Mouse (Mus musculus) liver, embryonic 14.5 days (tissue): ENCODE data around the gene Pfkfb4. TPM values are rescaled to one million over a fixed set of nuclear protein-coding genes. Genes with fewer than 3 reads are reported as not detected.
A peak's percentile ranks its signal among the peaks of the same experiment; 100 is the strongest.

Source experiments
- ATAC-seq: fragments of 200-750 bp; cut with Nextera tagmentation; 2 replicates; pipeline ENCODE4 v1.8.0; 2017; ENCODE audit warnings: moderate number of reproducible peaks, mild to moderate bottlenecking, moderate library complexity; ENCODE audit not compliant: insufficient read depth
- DNase-seq, 3 experiments: peaks; one replicate each; pipeline ENCODE4 v3.0.0-alpha.2; 2012 to 2013; ENCODE audit warnings: low read depth in 3 of 3, low spot score in 3 of 3
- H3K27ac ChIP-seq: fragments of 300-500 bp; sonication (generic); 2 replicates; pipeline ENCODE4 v1.5.1; 2014; ENCODE audit warnings: moderate library complexity, mild to moderate bottlenecking, control low read depth, inconsistent platforms
- H3K27me3 ChIP-seq: fragments of 300-500 bp; sonication (generic); 2 replicates; pipeline ENCODE4 v1.6.1; 2014; ENCODE audit warnings: mild to moderate bottlenecking, low read length, moderate library complexity; ENCODE audit not compliant: control insufficient read depth, insufficient read depth
- H3K36me3 ChIP-seq: fragments of 300-500 bp; sonication (generic); replicated peaks from 2 replicates; pipeline ENCODE4 v1.6.1; 2014; ENCODE audit warnings: low read depth; ENCODE audit not compliant: control insufficient read depth, insufficient read depth
- H3K4me1 ChIP-seq, 2 experiments: fragments of 200-500 bp in 1 of 2; fragments of 300-500 bp in 1 of 2; sonication (generic) in 1 of 2; replicated peaks; 2 replicates each; pipeline ENCODE4 v1.6.1; 2012 to 2014; ENCODE audit warnings: antibody characterized with exemption in 1 of 2, inconsistent platforms in 1 of 2, low read length in 1 of 2; ENCODE audit not compliant: control insufficient read depth in 2 of 2, insufficient read depth in 2 of 2
- H3K4me2 ChIP-seq: fragments of 300-500 bp; sonication (generic); 2 replicates; pipeline ENCODE4 v1.6.1; 2014; ENCODE audit warnings: low read depth, mild to moderate bottlenecking, control low read depth, moderate library complexity
- H3K4me3 ChIP-seq, 2 experiments: fragments of 200-500 bp in 1 of 2; fragments of 300-500 bp in 1 of 2; sonication (generic) in 1 of 2; 2 replicates each; pipeline ENCODE4 v1.5.1; 2012 to 2014; ENCODE audit warnings: low read depth in 2 of 2, low read length in 2 of 2, mild to moderate bottlenecking in 2 of 2, control low read depth in 1 of 2, inconsistent platforms in 1 of 2, moderate library complexity in 1 of 2; ENCODE audit not compliant: insufficient read depth in 1 of 2
- H3K9ac ChIP-seq: fragments of 300-500 bp; sonication (generic); replicated peaks from 2 replicates; pipeline ENCODE4 v1.6.1; 2014; ENCODE audit warnings: mild to moderate bottlenecking, control low read depth, moderate library complexity
- H3K9me3 ChIP-seq: fragments of 300-500 bp; sonication (generic); 2 replicates; pipeline ENCODE4 v1.6.1; 2016; ENCODE audit warnings: low read length, mixed read lengths; ENCODE audit not compliant: control insufficient read depth
- CTCF ChIP-seq: IDR thresholded peaks from 2 replicates; pipeline ENCODE4 v1.5.1; 2016; ENCODE audit warnings: antibody characterized with exemption, low read depth, control low read depth
- EP300 ChIP-seq: IDR thresholded peaks from 2 replicates; pipeline ENCODE4 v1.6.1; 2016; ENCODE audit warnings: antibody characterized with exemption, low read depth
- whole genome bisulfite sequencing: fragments of 180-500 bp; shearing (Covaris S2); extraction: QIAGEN DNeasy Blood & Tissue Kit; methylation state at CpG from one replicate; pipeline ENCODE4 v1.1.7; 2014; ENCODE audit not compliant: insufficient replicate concordance; 5-methylcytosine and 5-hydroxymethylcytosine counted together
- polyA plus RNA-seq, 2 experiments: library from polyadenylated mRNA; depleted of rRNA in 1 of 2; stranded (reverse) in 1 of 2; unstranded in 1 of 2; fragments of >200 nt; fragmentation: Nextera tagmentation in 1 of 2; extraction: Ambion mirVana in 1 of 2; gene quantifications; 2 replicates each; pipeline versions ENCODE4 v1.2.1 to v1.2.3; 2012 to 2014

Pfkfb4 gene
- polyA plus RNA-seq, 2 experiments: 1.9 to 2.1 TPM

DNA sequence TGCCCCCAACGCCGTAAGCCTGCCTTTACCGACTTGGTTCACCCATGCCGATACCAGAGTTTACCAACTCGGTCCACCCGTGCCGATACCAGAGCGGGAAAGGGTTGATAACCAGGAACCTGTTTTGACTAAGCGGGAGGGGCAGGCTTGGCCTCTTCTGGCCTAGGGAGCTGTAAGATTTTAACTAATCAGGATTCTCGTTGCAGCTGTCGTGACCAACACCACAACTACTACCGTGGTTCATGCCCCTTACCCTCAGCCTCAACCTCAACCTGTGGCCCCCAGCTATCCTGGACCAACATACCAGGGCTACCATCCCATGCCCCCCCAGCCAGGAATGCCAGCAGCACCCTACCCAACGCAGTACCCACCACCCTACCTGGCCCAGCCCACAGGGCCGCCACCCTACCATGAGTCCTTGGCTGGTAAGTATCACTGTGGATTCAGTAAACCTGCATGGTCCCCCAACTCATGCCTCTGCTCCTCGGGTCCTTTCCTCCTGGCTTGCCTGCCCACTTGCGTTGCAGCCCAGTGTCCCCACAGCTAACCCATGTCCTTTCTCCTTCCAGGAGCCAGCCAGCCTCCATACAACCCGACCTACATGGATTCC lies 64.6 kb downstream of the Pfkfb4 start:
- 74% methylated on average over 17 of the region's 17 CpGs for WGBS
- H3K4me1 ChIP-seq: peaks cover 4 to 15% of the 10 kb centered on the region in 2 experiments; a peak in 2 of 4 replicates

GRCm38 (mm10) chr9:109056916-109057315 lies 65.3 kb downstream of the Pfkfb4 start:
- WGBS: 66% methylated on average over 4 of the region's 4 CpGs
- H3K27me3 ChIP-seq: no peaks in the 10 kb centered on the region
- H3K4me2 ChIP-seq: no peak overlapping the region
- TF ChIP-seq CTCF (no peak), EP300 (no peak)
- H3K9me3 ChIP-seq: no peaks in the 10 kb centered on the region
- H3K9ac ChIP-seq: no peak overlapping the region
- no peak for ATAC-seq
- no peak overlapping the region for H3K4me3 ChIP-seq
- DNase-seq: no peak
- peaks cover 4 to 13% of the 10 kb centered on the region in 2 experiments; a peak in 2 of 4 replicates for H3K4me1 ChIP-seq
- peaks cover 5% of the 10 kb centered on the region for H3K36me3 ChIP-seq
- no peak overlapping the region for H3K27ac ChIP-seq

More for the DNA sequence above, 64.6 kb downstream of the Pfkfb4 start:
- DNase-seq (no peak), ATAC-seq (no peak)
- TF ChIP-seq EP300 (no peak), CTCF (no peak)
- Histone ChIP-seq H3K4me2 (no peak overlapping the region), H3K27ac (no peak overlapping the region), H3K36me3 (peaks cover 5% of the 10 kb centered on the region), H3K27me3 (no peaks in the 10 kb centered on the region), H3K4me3 (no peak overlapping the region), H3K9me3 (no peaks in the 10 kb centered on the region), H3K9ac (no peak overlapping the region)

DNA sequence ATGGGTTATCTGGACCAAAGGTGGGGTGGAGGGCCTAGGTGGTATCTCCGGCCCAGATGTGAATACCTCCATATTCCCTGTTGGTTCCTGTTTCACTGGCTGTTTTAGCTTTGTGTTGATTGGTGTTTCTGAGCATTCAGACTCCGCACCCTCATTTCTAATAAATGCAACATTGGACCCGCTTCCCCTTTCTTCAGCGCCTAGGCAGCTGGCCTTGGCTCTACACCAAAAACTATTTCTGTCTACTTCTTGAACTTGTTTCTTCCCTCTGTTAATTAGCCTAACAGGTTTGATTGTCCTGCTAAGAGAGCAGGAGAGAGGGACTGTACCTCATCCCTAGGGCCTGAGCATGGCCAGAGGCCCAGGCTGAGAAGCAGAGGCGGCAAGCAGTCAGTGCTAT lies 66.0 kb downstream of the Pfkfb4 start:
- Histone ChIP-seq H3K4me2 (no peak overlapping the region; the same call in 1 of the 2 replicates), H3K4me3 (no peak overlapping the region), H3K9ac (no peak overlapping the region), H3K4me1 (peaks cover 4 to 13% of the 10 kb centered on the region in 2 experiments; a peak in 2 of 4 replicates), H3K27ac (no peak overlapping the region), H3K36me3 (peaks cover 5% of the 10 kb centered on the region), H3K9me3 (no peaks in the 10 kb centered on the region), H3K27me3 (no peaks in the 10 kb centered on the region)
- ATAC-seq (no peak), DNase-seq (no peak)
- 79% methylated on average over 5 of the region's 5 CpGs for WGBS
- TF ChIP-seq CTCF (no peak), EP300 (no peak)

- H3K9me3 ChIP-seq: no peaks in the 10 kb centered on the region
- H3K27me3 ChIP-seq: no peaks in the 10 kb centered on the region
- no peak overlapping the region for H3K27ac ChIP-seq
- peaks cover 4 to 13% of the 10 kb centered on the region in 2 experiments; a peak in 2 of 4 replicates for H3K4me1 ChIP-seq
- peak overlapping the region; percentile 95 for H3K4me2 ChIP-seq
- H3K9ac ChIP-seq: no peak overlapping the region
- H3K4me3 ChIP-seq: no peak overlapping the region
- WGBS: 87% methylated on average over 19 of the region's 19 CpGs
- TF ChIP-seq EP300 (no peak), CTCF (no peak)
- no peak for ATAC-seq
- peaks cover 10% of the 10 kb centered on the region for H3K36me3 ChIP-seq
- DNase-seq: no peak
These were observed 66.6 kb downstream of the Pfkfb4 start for GRCm38 (mm10) chr9:109058006-109058765.
